Mouse (Mus musculus): ENCODE measurements around the gene Uchl4.

The Uchl4 gene

GRCm38 (mm10) chr9:64273757-64274156 lies 38.8 kb downstream of the Uchl4 start:
- no peak for DNase-seq (ENCODE audit: low spot score)

- DNase-seq (ENCODE audit: low spot score), result no peak
These were observed 39.3 kb downstream of the Uchl4 start for GRCm38 (mm10) chr9:64274291-64274690.

- DNase-seq (ENCODE audit: low spot score), result no peak
These were observed 39.9 kb downstream of the Uchl4 start for GRCm38 (mm10) chr9:64274919-64275318.

GRCm38 (mm10) chr9:64277706-64278105 lies 42.7 kb downstream of the Uchl4 start:
- DNase-seq (ENCODE audit: low spot score), result peak; percentile 44

- no peak for DNase-seq (ENCODE audit: low spot score)
These were observed 43.8 kb downstream of the Uchl4 start for GRCm38 (mm10) chr9:64278665-64279310.

GRCm38 (mm10) chr9:64281105-64281780 lies 46.2 kb downstream of the Uchl4 start, which contains the start of gene Tipin:
Tipin (plus strand) TSS chr9:64281581.
- peak; percentile 95 for DNase-seq (ENCODE audit: low spot score)

- no peak for DNase-seq (ENCODE audit: low spot score)
These were observed 46.8 kb downstream of the Uchl4 start for GRCm38 (mm10) chr9:64281781-64282178.

GRCm38 (mm10) chr9:64282404-64282987 lies 47.5 kb downstream of the Uchl4 start:
- no peak for DNase-seq (ENCODE audit: low spot score)

All from ovary, postnatal 36 days (tissue).